Mouse (Mus musculus): ENCODE data around the gene Plcz1.

GRCm38 (mm10) chr6:140040952-140041351 is 305 bp downstream of the Plcz1 start, which contains the start of gene Capza3:
- TF ChIP-seq MAX (IDR thresholded peaks at IDR 0.05; ENCODE audit: low read length) (no peak), ZNF384 (IDR thresholded peaks at IDR 0.05; ENCODE audit: low read depth, low read length) (no peak), CTCF (IDR thresholded peaks at IDR 0.05 in 2 of 3, conservative IDR thresholded peaks at IDR 0.05 in 1 of 3; ENCODE audit: control insufficient read depth in 1 of 3, insufficient read depth in 1 of 3, low read depth in 2 of 3, low read length in 3 of 3, poor library complexity in 1 of 3, severe bottlenecking in 1 of 3) (no peak), ZC3H11A (IDR thresholded peaks at IDR 0.05; ENCODE audit: low read depth, low read length) (no peak)
